Mouse (Mus musculus): ENCODE data around the gene Alg14.

The Alg14 gene

DNA sequence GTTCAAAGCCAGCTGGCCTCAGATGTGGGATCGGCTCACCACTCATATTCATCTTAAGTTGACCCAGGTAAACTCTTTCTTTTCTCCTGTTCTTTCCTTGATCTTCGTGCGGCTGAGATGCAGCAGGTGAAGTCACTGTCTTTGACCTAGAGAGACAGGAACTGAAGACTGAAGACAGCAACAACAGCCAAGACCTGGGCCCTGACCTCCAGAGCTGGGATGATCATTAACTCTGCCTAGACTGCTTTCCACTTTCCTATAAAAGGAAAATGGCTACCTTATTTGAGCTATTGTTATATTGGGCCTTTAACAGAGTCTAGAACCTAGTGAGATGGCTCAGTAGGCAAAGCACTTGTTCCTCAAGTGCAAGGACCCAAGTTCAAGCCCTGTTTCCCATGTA lies 116.8 kb downstream of the Alg14 start:
- DNase-seq (ENCODE audit: low spot score in 2 of 2): no peak

DNA sequence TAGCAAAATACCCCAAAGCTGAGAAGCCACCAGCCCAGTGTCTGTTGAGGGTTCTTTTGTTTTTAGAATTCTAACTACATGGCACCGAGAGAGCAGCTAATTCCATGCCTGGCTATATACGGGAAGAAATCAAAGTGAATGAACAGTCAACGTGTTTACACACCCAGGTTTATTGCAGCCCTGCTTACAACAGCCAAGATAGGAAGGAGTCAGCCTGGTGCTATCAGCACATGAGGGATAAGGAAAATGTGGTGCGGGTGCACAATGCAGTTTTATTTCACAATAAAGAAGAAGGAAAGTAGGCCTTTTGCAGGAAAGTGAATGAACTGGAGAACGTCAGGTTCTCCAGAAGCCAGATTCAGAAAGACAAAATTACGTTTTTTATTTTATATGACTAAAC lies 119.9 kb downstream of the Alg14 start:
- DNase-seq (ENCODE audit: low spot score in 2 of 2): no peak

Measured in spleen, postnatal 4 days (tissue).